Mouse (Mus musculus) heart, embryonic 10.5 days (tissue): ENCODE results near the gene Ggt5. TPM values are rescaled to one million over a fixed set of nuclear protein-coding genes. Genes with fewer than 3 reads are reported as not detected.

ENCODE experiments used
- DNase-seq: peaks from one replicate; pipeline ENCODE4 v3.0.0-alpha.2; 2017; ENCODE audit warnings: low spot score
- H3K27ac ChIP-seq: fragments of 300-500 bp; sonication (generic); 2 replicates; pipeline ENCODE4 v1.5.1; 2016; ENCODE audit warnings: mild to moderate bottlenecking
- H3K27me3 ChIP-seq: fragments of 300-500 bp; sonication (generic); 2 replicates; pipeline ENCODE4 v1.6.1; 2016; ENCODE audit warnings: mild to moderate bottlenecking; ENCODE audit not compliant: poor library complexity, insufficient read depth, severe bottlenecking
- H3K36me3 ChIP-seq: fragments of 300-500 bp; sonication (generic); 2 replicates; pipeline ENCODE4 v1.6.1; 2016; ENCODE audit warnings: mild to moderate bottlenecking, moderate library complexity
- H3K4me1 ChIP-seq: fragments of 300-500 bp; sonication (generic); 2 replicates; pipeline ENCODE4 v1.6.1; 2016; ENCODE audit warnings: mild to moderate bottlenecking
- H3K4me3 ChIP-seq: fragments of 300-500 bp; sonication (generic); 2 replicates; pipeline ENCODE4 v1.5.1; 2016; ENCODE audit warnings: mild to moderate bottlenecking, moderate library complexity
- H3K9me3 ChIP-seq: fragments of 300-500 bp; sonication (generic); 2 replicates; pipeline ENCODE4 v1.6.1; 2016; ENCODE audit warnings: mild to moderate bottlenecking, moderate library complexity
- WGBS: fragments of 180-500 bp; shearing (Covaris S2); methylation state at CpG from one replicate; pipeline ENCODE4 v1.1.7; 2016; 5-methylcytosine and 5-hydroxymethylcytosine counted together
- polyA plus RNA-seq: library from polyadenylated mRNA; unstranded; fragments of >200 nt; fragmentation: Nextera tagmentation; extraction: Ambion mirVana; gene quantifications from 2 replicates; pipeline ENCODE4 v1.2.1, GENCODE M21; 2016

Gene Ggt5
- 1.4 and 4.9 TPM in 2 replicates for polyA plus RNA-seq

GRCm38 (mm10) chr10:75589129-75589528 lies at the start of gene Ggt5:
Ggt5 (plus strand) TSS chr10:75589340.
- DNase-seq, result no peak
- peaks cover 19% of the 10 kb centered on the region for H3K27me3 ChIP-seq
- 16% methylated on average over 5 of the region's 5 CpGs for WGBS
- no peaks in the 10 kb centered on the region for H3K9me3 ChIP-seq
- peak within 1 kb of the TSS; percentile 81 for H3K27ac ChIP-seq
- no peaks in the 10 kb centered on the region for H3K36me3 ChIP-seq
- peaks cover 46% of the 10 kb centered on the region for H3K4me1 ChIP-seq
- peak within 1 kb of the TSS; percentile 10; the same call in 1 of the 2 replicates for H3K4me3 ChIP-seq

GRCm38 (mm10) chr10:75547901-75548300 lies 41.2 kb upstream of the Ggt5 start:
- H3K27me3 ChIP-seq, result peaks cover 5% of the 10 kb centered on the region; the same call in 1 of the 2 replicates
- WGBS, result 69% methylated on average over 7 of the region's 7 CpGs
- H3K4me3 ChIP-seq, result no peak overlapping the region
- no peaks in the 10 kb centered on the region for H3K9me3 ChIP-seq
- H3K4me1 ChIP-seq, result peaks cover 6% of the 10 kb centered on the region; the same call in 1 of the 2 replicates
- H3K36me3 ChIP-seq, result no peaks in the 10 kb centered on the region
- no peak overlapping the region for H3K27ac ChIP-seq
- DNase-seq, result no peak

- Histone ChIP-seq H3K27ac (no peak overlapping the region), H3K9me3 (no peaks in the 10 kb centered on the region), H3K36me3 (no peaks in the 10 kb centered on the region), H3K27me3 (peaks cover 5% of the 10 kb centered on the region; the same call in 1 of the 2 replicates), H3K4me3 (no peak overlapping the region), H3K4me1 (peaks cover 6% of the 10 kb centered on the region; the same call in 1 of the 2 replicates)
- WGBS, result 73% methylated on average over 14 of the region's 14 CpGs
- no peak for DNase-seq
These were observed 40.7 kb upstream of the Ggt5 start for GRCm38 (mm10) chr10:75548486-75548885.

- Histone ChIP-seq H3K9me3 (no peaks in the 10 kb centered on the region), H3K4me3 (no peak overlapping the region), H3K36me3 (no peaks in the 10 kb centered on the region), H3K4me1 (peaks cover 6% of the 10 kb centered on the region; the same call in 1 of the 2 replicates), H3K27me3 (peaks cover 10% of the 10 kb centered on the region), H3K27ac (no peak overlapping the region)
- 78% methylated on average over 7 of the region's 7 CpGs for WGBS
- no peak for DNase-seq
These were observed 39.3 kb upstream of the Ggt5 start for GRCm38 (mm10) chr10:75549886-75550285.

- Histone ChIP-seq H3K9me3 (no peaks in the 10 kb centered on the region), H3K4me3 (no peak overlapping the region), H3K27ac (no peak overlapping the region), H3K4me1 (peaks cover 12% of the 10 kb centered on the region), H3K27me3 (peaks cover 10% of the 10 kb centered on the region), H3K36me3 (no peaks in the 10 kb centered on the region)
- WGBS, result 47% methylated on average over 12 of the region's 12 CpGs
- DNase-seq, result no peak
These were observed 38.0 kb upstream of the Ggt5 start for GRCm38 (mm10) chr10:75551175-75551574.

- Histone ChIP-seq H3K4me3 (no peak overlapping the region), H3K27ac (no peak overlapping the region), H3K9me3 (no peaks in the 10 kb centered on the region), H3K4me1 (peaks cover 17% of the 10 kb centered on the region), H3K36me3 (no peaks in the 10 kb centered on the region), H3K27me3 (peaks cover 17% of the 10 kb centered on the region)
- WGBS, result 48% methylated on average over 2 of the region's 2 CpGs
- DNase-seq, result no peak
These were observed 37.0 kb upstream of the Ggt5 start for GRCm38 (mm10) chr10:75552106-75552505.

- Histone ChIP-seq H3K27ac (no peak overlapping the region), H3K4me3 (no peak overlapping the region), H3K9me3 (no peaks in the 10 kb centered on the region), H3K4me1 (peaks cover 17% of the 10 kb centered on the region), H3K27me3 (peaks cover 25% of the 10 kb centered on the region), H3K36me3 (no peaks in the 10 kb centered on the region)
- WGBS, result 69% methylated on average over 13 of the region's 13 CpGs
- DNase-seq, result no peak
These were observed 36.3 kb upstream of the Ggt5 start for GRCm38 (mm10) chr10:75552701-75553450.

GRCm38 (mm10) chr10:75554090-75554489 lies 35.0 kb upstream of the Ggt5 start:
- H3K9me3 ChIP-seq, result no peaks in the 10 kb centered on the region
- H3K27me3 ChIP-seq, result peaks cover 37% of the 10 kb centered on the region
- no peaks in the 10 kb centered on the region for H3K36me3 ChIP-seq
- H3K4me1 ChIP-seq, result peaks cover 28% of the 10 kb centered on the region
- 89% methylated on average over 8 of the region's 8 CpGs for WGBS
- no peak for DNase-seq
- no peak overlapping the region for H3K4me3 ChIP-seq
- no peak overlapping the region for H3K27ac ChIP-seq

GRCm38 (mm10) chr10:75555557-75555956 lies 33.6 kb upstream of the Ggt5 start:
- no peak overlapping the region for H3K4me3 ChIP-seq
- H3K36me3 ChIP-seq, result no peaks in the 10 kb centered on the region
- no peaks in the 10 kb centered on the region for H3K9me3 ChIP-seq
- H3K4me1 ChIP-seq, result peaks cover 42% of the 10 kb centered on the region
- no peak for DNase-seq
- H3K27me3 ChIP-seq, result peaks cover 51% of the 10 kb centered on the region
- WGBS, result 54% methylated on average over 6 of the region's 6 CpGs
- 0 out of 2 replicates have a peak overlapping the region, but pooled peaks have one; percentile 13 for H3K27ac ChIP-seq

GRCm38 (mm10) chr10:75556026-75556425 lies 33.1 kb upstream of the Ggt5 start:
- H3K9me3 ChIP-seq, result no peaks in the 10 kb centered on the region
- peak overlapping the region; percentile 13; the same call in 1 of the 2 replicates for H3K27ac ChIP-seq
- H3K4me1 ChIP-seq, result peaks cover 44% of the 10 kb centered on the region
- H3K4me3 ChIP-seq, result 0 out of 2 replicates have a peak overlapping the region, but pooled peaks have one; percentile 5
- H3K36me3 ChIP-seq, result no peaks in the 10 kb centered on the region
- WGBS, result 41% methylated on average over 9 of the region's 9 CpGs
- H3K27me3 ChIP-seq, result peaks cover 56% of the 10 kb centered on the region
- DNase-seq, result no peak

DNA sequence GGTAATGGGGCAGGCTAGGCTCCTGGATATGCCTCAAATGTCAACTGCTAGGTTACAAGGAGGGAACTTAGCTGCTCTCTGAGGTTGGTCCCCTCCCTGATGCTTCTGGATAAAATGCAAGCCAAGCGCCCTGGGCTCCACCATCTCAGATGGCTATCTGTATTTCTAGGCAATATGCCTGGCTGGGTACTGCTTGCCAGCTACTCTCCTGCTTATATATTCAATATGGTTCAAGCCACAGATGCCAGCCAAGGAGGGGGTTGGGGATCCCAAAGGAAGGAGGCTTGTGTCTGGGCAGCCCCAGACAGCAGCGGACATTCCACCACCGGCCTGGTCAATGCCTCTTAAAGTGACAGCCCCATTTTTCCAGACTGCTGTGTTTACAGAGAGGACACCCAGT lies 30.6 kb upstream of the Ggt5 start:
- no peaks in the 10 kb centered on the region for H3K9me3 ChIP-seq
- no peak overlapping the region for H3K4me3 ChIP-seq
- no peak overlapping the region for H3K27ac ChIP-seq
- peaks cover 38% of the 10 kb centered on the region for H3K4me1 ChIP-seq
- H3K36me3 ChIP-seq, result no peaks in the 10 kb centered on the region
- DNase-seq, result no peak
- 12% methylated on average over 3 of the region's 3 CpGs for WGBS
- H3K27me3 ChIP-seq, result peaks cover 76% of the 10 kb centered on the region

DNA sequence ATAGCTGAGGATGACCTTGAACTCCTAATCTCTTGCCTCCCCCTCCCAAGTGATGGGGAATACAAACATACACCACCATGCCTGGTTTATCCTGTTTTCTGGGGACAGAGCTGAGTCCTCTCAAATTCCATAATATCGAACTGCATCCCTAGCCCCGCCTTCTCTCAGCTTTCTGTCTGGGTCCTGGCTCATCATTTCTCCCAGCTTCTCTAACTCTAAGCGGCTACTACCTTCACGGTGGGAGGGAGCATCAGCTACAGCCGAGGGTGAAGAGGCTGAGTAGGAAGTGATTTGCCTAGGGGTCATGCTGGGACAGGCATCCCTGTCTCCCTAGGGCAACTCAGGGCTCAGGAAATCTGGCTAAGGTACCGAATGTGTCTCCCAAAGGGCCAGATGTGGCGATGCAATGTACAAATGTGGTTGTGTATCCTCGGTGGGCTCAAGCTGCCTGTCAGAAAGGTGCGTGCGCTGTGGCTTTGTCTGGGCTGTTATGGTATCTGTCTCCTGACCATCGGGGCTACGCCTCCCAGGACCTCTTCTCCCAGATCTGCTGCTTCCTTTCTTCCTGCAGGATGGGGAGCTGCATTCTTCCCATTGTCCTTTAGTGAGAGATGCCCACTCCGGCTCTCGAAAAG lies 30.0 kb upstream of the Ggt5 start:
- Histone ChIP-seq H3K4me1 (peaks cover 38% of the 10 kb centered on the region), H3K9me3 (no peaks in the 10 kb centered on the region), H3K27me3 (peaks cover 77% of the 10 kb centered on the region), H3K4me3 (peak overlapping the region; percentile 76), H3K27ac (peak overlapping the region; percentile 84), H3K36me3 (no peaks in the 10 kb centered on the region)
- 3% methylated on average over 14 of the region's 14 CpGs for WGBS
- no peak for DNase-seq
